14 mouse cellular contexts compared by ENCODE assay signal in the genomic region with DNA sequence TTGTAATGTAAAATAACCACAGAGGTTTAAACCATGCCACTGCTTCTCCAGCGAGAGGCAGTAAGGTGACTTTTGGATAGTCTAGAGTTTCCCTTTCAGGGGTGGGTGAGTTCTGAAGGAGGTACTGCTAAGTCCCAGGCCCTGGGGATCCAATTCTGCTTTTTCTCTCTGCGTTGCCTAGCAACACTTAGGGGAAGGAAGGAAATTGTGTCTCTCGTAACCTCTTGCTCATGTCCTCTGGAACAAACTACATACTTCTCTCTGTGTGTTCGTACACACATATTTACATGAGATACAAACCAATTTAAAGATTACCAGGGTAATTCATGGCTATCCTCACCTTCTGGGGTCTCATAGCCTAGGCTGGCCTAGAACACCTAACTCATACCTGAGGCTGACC.
DNase-seq lines count a peak whose midpoint lies in the region; ATAC-seq and TF ChIP-seq lines count a peak whose summit lies in the region.
"Had no signal": no experiment of that assay in that cellular context is flagged by ENCODE, and none has a peak within 500 bp of the region (broad histone marks: within the 10 kb centered on the region; RNA-seq: fewer than 3 reads in every experiment).

No protein-coding gene starts in this region.

- H3K36me3 ChIP-seq in hindbrain, postnatal 0 days (ENCODE audit: insufficient read depth, low read length): peaks cover 3% of the 10 kb centered on the region; the same call in 1 of the 2 replicates
- H3K36me3 ChIP-seq in hindbrain, embryonic 10.5 days: peaks cover 13% of the 10 kb centered on the region
- no peaks in the 10 kb centered on the region for H3K36me3 ChIP-seq in midbrain, embryonic 11.5 days (ENCODE audit: control insufficient read depth, insufficient read depth, low read length)
- peaks cover 17% of the 10 kb centered on the region for H3K36me3 ChIP-seq in midbrain, embryonic 10.5 days

- H3K27me3 ChIP-seq in hindbrain, postnatal 0 days (ENCODE audit: insufficient read depth, low read length): no peaks in the 10 kb centered on the region
- no peaks in the 10 kb centered on the region for H3K27me3 ChIP-seq in hindbrain, embryonic 10.5 days (ENCODE audit: insufficient read depth, poor library complexity, severe bottlenecking)
- H3K27me3 ChIP-seq in midbrain, embryonic 11.5 days (ENCODE audit: control insufficient read depth, insufficient read depth, low read length): no peaks in the 10 kb centered on the region
- H3K27me3 ChIP-seq in midbrain, embryonic 10.5 days (ENCODE audit: low read depth, poor library complexity, severe bottlenecking): no peaks in the 10 kb centered on the region

- no peak overlapping the region for H3K4me3 ChIP-seq in hindbrain, postnatal 0 days (ENCODE audit: low read length)
- H3K4me3 ChIP-seq in hindbrain, embryonic 10.5 days: no peak overlapping the region
- no peak overlapping the region for H3K4me3 ChIP-seq in midbrain, embryonic 11.5 days (ENCODE audit: low read depth, low read length)
- no peak overlapping the region for H3K4me3 ChIP-seq in midbrain, embryonic 10.5 days
- H3K4me3 ChIP-seq: layer of hippocampus, adult 2 months had no signal

- peaks cover 10% of the 10 kb centered on the region; the same call in 1 of the 2 replicates for H3K4me1 ChIP-seq in hindbrain, postnatal 0 days (ENCODE audit: insufficient read depth, low read length)
- H3K4me1 ChIP-seq in hindbrain, embryonic 10.5 days (replicated peaks): peaks cover 12% of the 10 kb centered on the region
- H3K4me1 ChIP-seq in midbrain, embryonic 11.5 days (ENCODE audit: control insufficient read depth, insufficient read depth, low read length): no peaks in the 10 kb centered on the region
- peaks cover 12% of the 10 kb centered on the region for H3K4me1 ChIP-seq in midbrain, embryonic 10.5 days

- no peak for TF ChIP-seq CTCF in hindbrain, postnatal 0 days (IDR thresholded peaks at IDR 0.05; ENCODE audit: low read depth)
- TF ChIP-seq CTCF in brain, embryonic 14.5 days (IDR thresholded peaks at IDR 0.05; ENCODE audit: borderline replicate concordance, extremely low read depth, insufficient read depth, insufficient read length): no peak

- peak; percentile 38 for DNase-seq in hindbrain, postnatal 0 days (ENCODE audit: low spot score)
- no peak for DNase-seq in hindbrain, embryonic 10.5 days (ENCODE audit: low spot score)
- DNase-seq in midbrain, embryonic 11.5 days (ENCODE audit: low spot score, missing footprints): peak; percentile 65
- no peak for DNase-seq in midbrain, embryonic 10.5 days (ENCODE audit: low spot score)
- peak; percentile 17 for DNase-seq in brain, embryonic 14.5 days (ENCODE audit: low read depth)
- DNase-seq in skeletal muscle tissue, adult 2 months (ENCODE audit: low read depth, low spot score): peak; percentile 31
- no peak for DNase-seq in cerebellum, adult 9-10 months
- DNase-seq: forebrain, postnatal 0 days; gastrocnemius, postnatal 36 days; heart, postnatal 36 days; kidney, adult 11 months; thymus, postnatal 25 days had no signal

- H3K4me2 ChIP-seq in hindbrain, postnatal 0 days (ENCODE audit: low read depth, low read length): no peak overlapping the region
- H3K4me2 ChIP-seq in midbrain, embryonic 11.5 days: no peak overlapping the region

- no peak overlapping the region for H3K9ac ChIP-seq in hindbrain, postnatal 0 days (replicated peaks; ENCODE audit: low read length)
- H3K9ac ChIP-seq in midbrain, embryonic 11.5 days (ENCODE audit: low read length): no peak overlapping the region
- H3K9ac ChIP-seq: forebrain, postnatal 0 days; liver, embryonic 14.5 days had no signal

- TF ChIP-seq POLR2A in brain, embryonic 14.5 days (IDR thresholded peaks at IDR 0.05; ENCODE audit: borderline replicate concordance, extremely low read depth, insufficient read depth, insufficient read length, poor library complexity, severe bottlenecking): no peak

- no peak overlapping the region for H3K27ac ChIP-seq in hindbrain, postnatal 0 days
- no peak overlapping the region for H3K27ac ChIP-seq in hindbrain, embryonic 10.5 days
- H3K27ac ChIP-seq in midbrain, embryonic 11.5 days (ENCODE audit: low read depth, low read length): no peak overlapping the region
- H3K27ac ChIP-seq in midbrain, embryonic 10.5 days (replicated peaks): no peak overlapping the region
- H3K27ac ChIP-seq: layer of hippocampus, adult 2 months; liver, embryonic 14.5 days had no signal

- no peak for ATAC-seq in hindbrain, postnatal 0 days
- no peak for ATAC-seq in midbrain, embryonic 11.5 days (ENCODE audit: low FRiP score)
- ATAC-seq: forebrain, postnatal 0 days had no signal

- no peaks in the 10 kb centered on the region for H3K9me3 ChIP-seq in hindbrain, postnatal 0 days (ENCODE audit: low read length)
- no peaks in the 10 kb centered on the region for H3K9me3 ChIP-seq in hindbrain, embryonic 10.5 days
- H3K9me3 ChIP-seq in midbrain, embryonic 11.5 days (ENCODE audit: control insufficient read depth, low read length): no peaks in the 10 kb centered on the region
- H3K9me3 ChIP-seq in midbrain, embryonic 10.5 days (replicated peaks): no peaks in the 10 kb centered on the region

- WGBS in hindbrain, postnatal 0 days: 53% methylated on average over 4 of the region's 4 CpGs
- 79% methylated on average over 4 of the region's 4 CpGs for WGBS in hindbrain, embryonic 10.5 days
- 83% methylated on average over 4 of the region's 4 CpGs for WGBS in midbrain, embryonic 11.5 days
- 82% methylated on average over 4 of the region's 4 CpGs for WGBS in midbrain, embryonic 10.5 days

Comparison
In these comparisons a context has a peak if more than half of its experiments do, and no peak if none do; other contexts are left out.
1. DNase-seq: peak in hindbrain, postnatal 0 days (single experiment), midbrain, embryonic 11.5 days (single experiment), brain, embryonic 14.5 days (single experiment) and skeletal muscle tissue, adult 2 months (single experiment); none in hindbrain, embryonic 10.5 days (single experiment), midbrain, embryonic 10.5 days (single experiment) and cerebellum, adult 9-10 months (single experiment).